Comparison of ENCODE assay signal across 10 mouse cellular contexts in the genomic region with DNA sequence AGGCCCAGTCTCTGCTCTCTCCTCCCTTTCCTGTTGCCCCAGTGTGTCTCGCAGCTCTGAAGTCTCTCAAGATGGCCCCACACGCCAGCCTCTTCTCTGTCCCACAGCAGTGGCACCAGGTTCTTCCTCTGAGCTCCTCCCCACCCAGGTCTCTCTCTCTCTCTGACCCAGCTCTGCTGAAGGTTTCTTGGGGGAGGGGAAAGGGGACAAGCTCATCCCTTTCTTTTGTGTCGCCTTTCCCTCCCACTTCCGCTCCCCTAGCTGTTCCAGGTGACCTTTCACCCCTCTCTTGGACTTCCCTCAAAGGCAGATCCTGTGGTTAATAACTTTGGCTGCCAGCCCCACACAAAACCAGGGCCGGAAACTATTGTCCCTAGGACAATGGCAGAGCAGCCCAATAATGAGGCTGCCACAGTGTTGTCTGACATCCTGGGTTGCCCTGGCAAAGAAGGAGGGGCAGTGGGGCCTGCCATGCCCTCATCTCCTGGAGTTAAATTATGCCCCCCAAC. TPM values are rescaled to one million over a fixed set of nuclear protein-coding genes. Genes with fewer than 3 reads are reported as not detected.
A peak's percentile ranks its signal among the peaks of the same experiment; 100 is the strongest.
DNase-seq lines count a peak whose midpoint lies in the region; ATAC-seq lines count a peak whose summit lies in the region.
"Had no signal": no experiment of that assay in that cellular context is flagged by ENCODE, and none has a peak within 500 bp of the region (broad histone marks: within the 10 kb centered on the region; RNA-seq: fewer than 3 reads in every experiment).

No protein-coding gene starts in this region.

- no peaks in the 10 kb centered on the region for H3K27me3 ChIP-seq in liver, embryonic 12.5 days (replicated peaks)
- H3K27me3 ChIP-seq in neural tube, embryonic 14.5 days (ENCODE audit: control insufficient read depth, insufficient read depth, low read length) = no peaks in the 10 kb centered on the region
- H3K27me3 ChIP-seq: liver, embryonic 13.5 days had no signal

- H3K4me3 ChIP-seq in liver, embryonic 12.5 days = no peak overlapping the region
- no peak overlapping the region for H3K4me3 ChIP-seq in neural tube, embryonic 14.5 days (ENCODE audit: low read depth, low read length)
- H3K4me3 ChIP-seq: erythroblast, embryonic 14.5 days; liver, embryonic 13.5 days had no signal

- intact Hi-C loops in heart, postnatal 25 days (cut with DNase I) = no loop called here

- H3K9me3 ChIP-seq in liver, embryonic 12.5 days (replicated peaks) = no peaks in the 10 kb centered on the region
- H3K9me3 ChIP-seq in neural tube, embryonic 14.5 days (ENCODE audit: control insufficient read depth, low read length) = no peaks in the 10 kb centered on the region
- H3K9me3 ChIP-seq: liver, embryonic 13.5 days had no signal

- no peak for ATAC-seq in cerebellum, adult (ENCODE audit: insufficient number of reproducible peaks, low FRiP score, low TSS enrichment)
- ATAC-seq in liver, embryonic 12.5 days = peak; percentile 46; the same call in 1 of the 2 replicates
- peak; percentile 90 for ATAC-seq in neural tube, embryonic 14.5 days (ENCODE audit: low read depth)
- ATAC-seq in erythroid progenitor cell, adult 5-6 weeks (replicated peaks; ENCODE audit: low FRiP score, poor library complexity, severe bottlenecking) = no peak

- H3K9ac ChIP-seq in liver, embryonic 12.5 days = no peak overlapping the region
- H3K9ac ChIP-seq in neural tube, embryonic 14.5 days (replicated peaks; ENCODE audit: low read depth, low read length) = no peak overlapping the region
- H3K9ac ChIP-seq: liver, embryonic 13.5 days had no signal

- 0 out of 2 replicates have a peak, but pooled peaks cover 10% of the 10 kb centered on the region for H3K4me1 ChIP-seq in liver, embryonic 12.5 days
- 0 out of 2 replicates have a peak, but pooled peaks cover 5% of the 10 kb centered on the region for H3K4me1 ChIP-seq in neural tube, embryonic 14.5 days (ENCODE audit: control insufficient read depth, insufficient read depth, low read length)
- H3K4me1 ChIP-seq: liver, embryonic 13.5 days had no signal

- peak; percentile 12 to 21 for DNase-seq in cerebellum, postnatal 10 days
- peak; percentile 85 for DNase-seq in embryo, embryonic 11 days
- DNase-seq in heart, postnatal 25 days (ENCODE audit: low spot score) = peak; percentile 13
- DNase-seq in spleen, postnatal 36 days (ENCODE audit: low spot score in 2 of 2) = no peak
- DNase-seq: liver, embryonic 13.5 days had no signal

- H3K4me2 ChIP-seq in liver, embryonic 12.5 days = no peak overlapping the region
- H3K4me2 ChIP-seq in neural tube, embryonic 14.5 days (ENCODE audit: low read depth, low read length) = no peak overlapping the region
- H3K4me2 ChIP-seq: liver, embryonic 13.5 days had no signal

- WGBS in liver, embryonic 12.5 days (ENCODE audit: insufficient replicate concordance) = 38% methylated on average over 5 of the region's 5 CpGs
- 8% methylated on average over 5 of the region's 5 CpGs for WGBS in neural tube, embryonic 14.5 days

- no peak overlapping the region for H3K27ac ChIP-seq in liver, embryonic 12.5 days
- H3K27ac ChIP-seq in neural tube, embryonic 14.5 days (ENCODE audit: low read depth, low read length) = no peak overlapping the region
- H3K27ac ChIP-seq: liver, embryonic 13.5 days had no signal

- H3K36me3 ChIP-seq in liver, embryonic 12.5 days = no peaks in the 10 kb centered on the region
- no peaks in the 10 kb centered on the region for H3K36me3 ChIP-seq in neural tube, embryonic 14.5 days (ENCODE audit: control insufficient read depth, insufficient read depth, low read length)
- H3K36me3 ChIP-seq: liver, embryonic 13.5 days had no signal

RNA-seq across cellular contexts. Expression of gene Pax8, which starts 27.6 kb away (rescaled TPM):
- total RNA-seq in heart, postnatal 25 days (2021) = not detected
- not detected in 2 replicates for polyA plus RNA-seq in liver, embryonic 12.5 days (2016; fragmentation: Nextera tagmentation; extraction: Ambion mirVana)
- 56.9 and 64.1 TPM in 2 replicates for polyA plus RNA-seq in neural tube, embryonic 14.5 days (2014; fragmentation: Nextera tagmentation; extraction: Ambion mirVana)
- not detected in 2 replicates for total RNA-seq in erythroid progenitor cell, adult 5-6 weeks (2015; ENCODE audit: low replicate concordance)
- not detected in 2 replicates for total RNA-seq in erythroid progenitor cell, adult 5-6 weeks (2017; ENCODE audit: low replicate concordance)
- polyA plus RNA-seq: erythroblast, embryonic 14.5 days had no signal

Comparison
In these comparisons a context has a peak if more than half of its experiments do, and no peak if none do; other contexts are left out.
1. DNase-seq: peak in cerebellum, postnatal 10 days (2 of 2), embryo, embryonic 11 days (single experiment) and heart, postnatal 25 days (single experiment); none in spleen, postnatal 36 days (0 of 2).
2. ATAC-seq: peak in liver, embryonic 12.5 days (single experiment) and neural tube, embryonic 14.5 days (single experiment); none in cerebellum, adult (single experiment) and erythroid progenitor cell, adult 5-6 weeks (single experiment).